Comparison of ENCODE assay signal across 19 mouse cellular contexts in the genomic region with DNA sequence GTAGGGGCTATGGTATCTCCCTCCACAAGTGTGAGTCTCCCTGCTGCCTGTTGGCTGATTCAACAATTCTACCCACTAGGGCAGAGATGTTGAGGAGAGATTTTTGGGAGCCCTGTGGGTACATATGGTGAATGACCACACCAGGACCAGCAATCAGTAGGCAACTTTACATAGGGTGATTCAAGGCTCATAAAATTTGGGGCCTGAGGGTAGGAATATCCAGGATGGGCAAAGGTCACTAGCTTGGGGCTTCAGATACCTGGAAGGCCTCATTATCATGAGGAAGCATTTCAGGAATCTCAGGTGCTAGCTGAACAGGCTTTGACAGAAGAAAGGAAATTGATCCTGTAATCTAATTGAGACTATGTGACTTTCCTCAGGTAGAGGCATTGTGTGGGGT.
DNase-seq lines count a peak whose midpoint lies in the region; ATAC-seq and TF ChIP-seq lines count a peak whose summit lies in the region.
"Had no signal": no experiment of that assay in that cellular context is flagged by ENCODE, and none has a peak within 500 bp of the region (broad histone marks: within the 10 kb centered on the region; RNA-seq: fewer than 3 reads in every experiment).

No protein-coding gene starts in this region.

- no peaks in the 10 kb centered on the region for H3K9me3 ChIP-seq in intestine, embryonic 15.5 days
- no peaks in the 10 kb centered on the region for H3K9me3 ChIP-seq in intestine, embryonic 16.5 days (ENCODE audit: control insufficient read depth, low read length)
- no peaks in the 10 kb centered on the region for H3K9me3 ChIP-seq in intestine, postnatal 0 days (ENCODE audit: control insufficient read depth)

- DNase-seq in lung, postnatal 4 days = no peak
- DNase-seq: adrenal gland, adult 2 months; adrenal gland, adult 8-10 months; adrenal gland, postnatal 10 days; adrenal gland, postnatal 14 days; adrenal gland, postnatal 25 days; adrenal gland, postnatal 36 days; B cell, adult 2 months; cerebellum, adult 11 months; cerebellum, adult 11-12 months; cerebellum, adult 18-20 months had no signal

- H3K4me1 ChIP-seq in intestine, embryonic 15.5 days (replicated peaks) = no peaks in the 10 kb centered on the region
- no peaks in the 10 kb centered on the region for H3K4me1 ChIP-seq in intestine, embryonic 16.5 days (ENCODE audit: control insufficient read depth, insufficient read depth, low read length)
- no peaks in the 10 kb centered on the region for H3K4me1 ChIP-seq in intestine, postnatal 0 days (replicated peaks; ENCODE audit: control insufficient read depth, insufficient read depth, low read length)

- ATAC-seq in intestine, embryonic 15.5 days = peak; percentile 59; the same call in 1 of the 2 replicates
- ATAC-seq in intestine, embryonic 16.5 days = no peak; the same call in 1 of the 2 replicates
- peak; percentile 51; the same call in 1 of the 2 replicates for ATAC-seq in intestine, postnatal 0 days
- ATAC-seq: activated CD4-positive, CD25-positive, alpha-beta regulatory T cell, adult 4 months; CD4-positive, CD25-positive, alpha-beta regulatory T cell, adult 4 months; Patski had no signal

- H3K27me3 ChIP-seq in intestine, embryonic 15.5 days (replicated peaks) = no peaks in the 10 kb centered on the region
- no peaks in the 10 kb centered on the region for H3K27me3 ChIP-seq in intestine, embryonic 16.5 days (replicated peaks; ENCODE audit: control insufficient read depth, insufficient read depth, low read length)
- no peaks in the 10 kb centered on the region for H3K27me3 ChIP-seq in intestine, postnatal 0 days (replicated peaks; ENCODE audit: control insufficient read depth, insufficient read depth, low read length)
- H3K27me3 ChIP-seq: CH12.LX, Patski had no signal

- no peak overlapping the region for H3K9ac ChIP-seq in intestine, embryonic 15.5 days
- H3K9ac ChIP-seq in intestine, embryonic 16.5 days (ENCODE audit: low read depth, low read length) = no peak overlapping the region
- H3K9ac ChIP-seq in intestine, postnatal 0 days (ENCODE audit: low read depth, low read length) = no peak overlapping the region

- TF ChIP-seq CTCF in intestine, postnatal 0 days (IDR thresholded peaks at IDR 0.05; ENCODE audit: low read depth) = no peak

- H3K36me3 ChIP-seq in intestine, embryonic 15.5 days = no peaks in the 10 kb centered on the region
- H3K36me3 ChIP-seq in intestine, embryonic 16.5 days (ENCODE audit: control insufficient read depth, insufficient read depth, low read length) = no peaks in the 10 kb centered on the region
- no peaks in the 10 kb centered on the region for H3K36me3 ChIP-seq in intestine, postnatal 0 days (ENCODE audit: control insufficient read depth, insufficient read depth)
- H3K36me3 ChIP-seq: G1E had no signal

- H3K4me2 ChIP-seq in intestine, embryonic 15.5 days (replicated peaks) = no peak overlapping the region
- H3K4me2 ChIP-seq in intestine, embryonic 16.5 days (ENCODE audit: low read depth, low read length) = no peak overlapping the region
- H3K4me2 ChIP-seq in intestine, postnatal 0 days (replicated peaks; ENCODE audit: low read depth) = no peak overlapping the region

- H3K4me3 ChIP-seq in intestine, embryonic 15.5 days (replicated peaks) = no peak overlapping the region
- no peak overlapping the region for H3K4me3 ChIP-seq in intestine, embryonic 16.5 days (ENCODE audit: low read length)
- no peak overlapping the region for H3K4me3 ChIP-seq in intestine, postnatal 0 days (ENCODE audit: low read depth, low read length)

- H3K27ac ChIP-seq in intestine, embryonic 15.5 days = no peak overlapping the region
- no peak overlapping the region for H3K27ac ChIP-seq in intestine, embryonic 16.5 days (ENCODE audit: low read length)
- H3K27ac ChIP-seq in intestine, postnatal 0 days (ENCODE audit: low read depth, low read length) = no peak overlapping the region
